ENCODE assay signal across 8 mouse cellular contexts in genomic region chr11:20830686-20831505, GRCm38 (mm10). TPM values are rescaled to one million over a fixed set of nuclear protein-coding genes. Genes with fewer than 3 reads are reported as not detected.
DNase-seq lines count a peak whose midpoint lies in the region; ATAC-seq and TF ChIP-seq lines count a peak whose summit lies in the region.

Gene Lgalsl, minus strand, starts transcription at chr11:20831056.

- H3K9ac ChIP-seq in lung, embryonic 14.5 days, result peak within 1 kb of the TSS; percentile 96

- no peaks in the 10 kb centered on the region for H3K9me3 ChIP-seq in lung, embryonic 14.5 days (ENCODE audit: low read depth, low read length)

- peak within 1 kb of the TSS; percentile 90 for H3K27ac ChIP-seq in lung, embryonic 14.5 days (ENCODE audit: low read depth)
- H3K27ac ChIP-seq in olfactory bulb, adult 2 months (ENCODE audit: insufficient read depth, low read depth, low read length), result peak within 1 kb of the TSS; percentile 68
- H3K27ac ChIP-seq in thymus, adult 2 months (ENCODE audit: control insufficient read depth, insufficient read depth, low read length), result no peak within 1 kb of the TSS

- no peak for TF ChIP-seq CTCF in lung, embryonic 14.5 days (IDR thresholded peaks at IDR 0.05; ENCODE audit: low read depth)
- TF ChIP-seq CTCF in olfactory bulb, adult 2 months (IDR thresholded peaks at IDR 0.05; ENCODE audit: insufficient read depth, low read depth, low read length), result no peak
- TF ChIP-seq CTCF in thymus, adult 2 months (IDR thresholded peaks at IDR 0.05; ENCODE audit: borderline replicate concordance, control insufficient read depth, extremely low read depth, insufficient read depth, low read length, poor library complexity), result no peak

- peak; percentile 76 for ATAC-seq in frontal cortex, adult (ENCODE audit: low TSS enrichment)
- ATAC-seq in lung, embryonic 14.5 days (ENCODE audit: insufficient read depth), result peak; percentile 90

- peak within 1 kb of the TSS; percentile 92 for H3K4me3 ChIP-seq in lung, embryonic 14.5 days (ENCODE audit: low read depth, low read length)
- peak within 1 kb of the TSS; percentile 77 for H3K4me3 ChIP-seq in olfactory bulb, adult 2 months (ENCODE audit: insufficient read depth, low read depth, low read length)
- H3K4me3 ChIP-seq in thymus, adult 2 months (ENCODE audit: control insufficient read depth, insufficient read depth, low read length), result peak within 1 kb of the TSS; percentile 90

- H3K36me3 ChIP-seq in lung, embryonic 14.5 days (ENCODE audit: insufficient read depth), result peaks cover 21% of the 10 kb centered on the region
- no peaks in the 10 kb centered on the region for H3K36me3 ChIP-seq in thymus, adult 2 months (ENCODE audit: control insufficient read depth, insufficient read depth, low read length)

- peak; percentile 68 for TF ChIP-seq POLR2A in olfactory bulb, adult 2 months (IDR thresholded peaks at IDR 0.05; ENCODE audit: insufficient read depth, low read depth, low read length)
- no peak for TF ChIP-seq POLR2A in thymus, adult 2 months (IDR thresholded peaks at IDR 0.05; ENCODE audit: control insufficient read depth, extremely low read depth, insufficient read depth, low read length, poor library complexity)

- WGBS in lung, embryonic 14.5 days, result under 1% methylated on average over 89 of the region's 102 CpGs
- WGBS in olfactory bulb, adult 2 months, result 1% methylated on average over 102 of the region's 102 CpGs
- WGBS in thymus, adult 2 months, result 1% methylated on average over 101 of the region's 102 CpGs

- H3K27me3 ChIP-seq in lung, embryonic 14.5 days (ENCODE audit: insufficient read depth, low read length), result no peaks in the 10 kb centered on the region
- no peaks in the 10 kb centered on the region for H3K27me3 ChIP-seq in thymus, adult 2 months (ENCODE audit: control insufficient read depth, insufficient read depth, low read length)

- H3K4me2 ChIP-seq in lung, embryonic 14.5 days, result peak within 1 kb of the TSS; percentile 82

- H3K4me1 ChIP-seq in lung, embryonic 14.5 days (ENCODE audit: insufficient read depth), result peaks cover 15% of the 10 kb centered on the region
- peaks cover 13% of the 10 kb centered on the region for H3K4me1 ChIP-seq in olfactory bulb, adult 2 months (ENCODE audit: control insufficient read depth, insufficient read depth, low read length)
- H3K4me1 ChIP-seq in thymus, adult 2 months (replicated peaks; ENCODE audit: control insufficient read depth, insufficient read depth, low read length), result peaks cover 12% of the 10 kb centered on the region; the same call in 1 of the 2 replicates

- peak; percentile 4 for DNase-seq in MEL-GATA-1-ER (ENCODE audit: extremely low read depth, low read depth)
- peak; percentile 80 for DNase-seq in cerebellum, adult 9-10 months
- peak; percentile 77 for DNase-seq in heart, postnatal 4 days
- DNase-seq in layer of hippocampus, adult 8-10 months (ENCODE audit: low spot score in 2 of 2), result peak; percentile 29 to 71
- peak; percentile 80 for DNase-seq in lung, embryonic 14.5 days
- peak; percentile 55 for DNase-seq in thymus, adult 2 months

RNA-seq across cellular contexts. Expression of gene Lgalsl, which starts in this region (rescaled TPM):
- total RNA-seq in heart, postnatal 4 days (2021), result 10 to 100 TPM; 40.4 to 43.0 TPM
- 10 to 100 TPM; 70.3 to 84.7 (median 71.2) TPM for total RNA-seq in layer of hippocampus, adult 8-10 months (2022)
- 46.5 and 50.4 TPM in 2 replicates for polyA plus RNA-seq in lung, embryonic 14.5 days (2014; fragmentation: Nextera tagmentation; extraction: Ambion mirVana)
- polyA plus RNA-seq in olfactory bulb, adult 2 months (2012; ENCODE audit: insufficient read depth, insufficient read length, low replicate concordance, missing spikeins), result not detected in 2 replicates
- polyA plus RNA-seq in thymus, adult 2 months (2012; rRNA removed), result 1.7 and 3.3 TPM in 2 replicates

Comparison
In these comparisons a context has a peak if more than half of its experiments do, and no peak if none do; other contexts are left out.
1. DNase-seq: peak in every context shown above with its lines; median percentile 80 in cerebellum, adult 9-10 months; 80 in lung, embryonic 14.5 days; 77 in heart, postnatal 4 days; 55 in thymus, adult 2 months; 50 in layer of hippocampus, adult 8-10 months; 4 in MEL-GATA-1-ER.